Mouse (Mus musculus) cerebellum, adult 2 months (tissue): ENCODE measurements around the gene Ifna2. TPM values are rescaled to one million over a fixed set of nuclear protein-coding genes. Genes with fewer than 3 reads are reported as not detected.
A peak's percentile ranks its signal among the peaks of the same experiment; 100 is the strongest.

Experiments
- DNase-seq, 2 experiments: peaks; one replicate each; pipeline ENCODE4 v3.0.0; 2021
- H3K27ac ChIP-seq: fragments of 200-500 bp; 2 replicates; pipeline ENCODE4 v1.5.1; 2012; ENCODE audit warnings: low read length, control low read depth, inconsistent platforms; ENCODE audit not compliant: insufficient read depth
- H3K27me3 ChIP-seq: fragments of 200-500 bp; 2 replicates; pipeline ENCODE4 v1.6.1; 2012; ENCODE audit warnings: inconsistent platforms, mild to moderate bottlenecking, low read length, moderate library complexity; ENCODE audit not compliant: control insufficient read depth, insufficient read depth
- H3K4me1 ChIP-seq: fragments of 200-500 bp; 2 replicates; pipeline ENCODE4 v1.6.1; 2011; ENCODE audit warnings: low read length; ENCODE audit not compliant: control insufficient read depth, insufficient read depth
- H3K4me3 ChIP-seq: fragments of 200-500 bp; replicated peaks from 2 replicates; pipeline ENCODE3; 2011; ENCODE audit warnings: mild to moderate bottlenecking, low read depth, low read length, control low read depth; ENCODE audit not compliant: insufficient read depth
- CTCF ChIP-seq: fragments of 200-500 bp; IDR thresholded peaks from 2 replicates; pipeline ENCODE4 v1.5.1; 2011; ENCODE audit warnings: low read depth, mild to moderate bottlenecking, control low read depth, low read length, moderate library complexity, borderline replicate concordance; ENCODE audit not compliant: insufficient read depth
- POLR2A ChIP-seq: fragments of 200-500 bp; IDR thresholded peaks from 2 replicates; pipeline ENCODE4 v1.6.1; 2011; ENCODE audit warnings: low read length, control low read depth, borderline replicate concordance; ENCODE audit not compliant: insufficient read depth
- WGBS: fragments of 180-500 bp; shearing (Covaris S2); methylation state at CpG from one replicate; pipeline ENCODE4 v1.1.7; 2018; 5-methylcytosine and 5-hydroxymethylcytosine counted together
- polyA plus RNA-seq: library from polyadenylated mRNA; depleted of rRNA; stranded (reverse); fragments of >200 nt; gene quantifications from 2 replicates; pipeline ENCODE4 v1.2.3, GENCODE M21; 2012

Gene Ifna2
- polyA plus RNA-seq, 1 experiment, result not detected

GRCm38 (mm10) chr4:88707128-88707826 is 23.6 kb upstream of the Ifna2 start:
- WGBS, result 90% methylated on average over 1 of the region's 1 CpGs
- Histone ChIP-seq H3K4me3 (no peak overlapping the region), H3K4me1 (no peaks in the 10 kb centered on the region), H3K27me3 (no peaks in the 10 kb centered on the region), H3K27ac (no peak overlapping the region)
- DNase-seq, result no peak
- no peak for TF ChIP-seq POLR2A
- no peak for TF ChIP-seq CTCF

DNA sequence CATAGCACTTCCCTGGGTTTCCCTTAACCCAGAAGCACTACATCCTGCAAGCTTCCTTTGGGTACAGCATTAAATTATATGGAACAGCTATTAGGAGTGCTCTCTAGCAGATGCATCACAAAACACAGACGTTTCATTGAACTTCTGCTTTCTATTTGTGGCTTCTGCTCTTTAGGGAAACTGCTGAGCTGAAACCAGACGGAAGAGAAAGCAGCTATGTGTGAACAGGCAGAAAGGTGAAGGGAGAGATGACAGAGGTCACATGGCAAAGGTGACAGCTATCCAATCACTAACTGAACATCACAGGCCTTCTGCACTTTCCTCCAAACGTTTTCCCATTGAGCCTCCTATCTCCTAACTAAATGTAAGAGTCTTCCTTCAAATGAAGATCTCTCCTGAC is 22.2 kb upstream of the Ifna2 start:
- Histone ChIP-seq H3K27ac (no peak overlapping the region), H3K4me3 (no peak overlapping the region), H3K27me3 (no peaks in the 10 kb centered on the region), H3K4me1 (no peaks in the 10 kb centered on the region)
- TF ChIP-seq CTCF, result no peak
- TF ChIP-seq POLR2A, result no peak
- no peak for DNase-seq
- 48% methylated on average over 3 of the region's 3 CpGs for WGBS

GRCm38 (mm10) chr4:88699301-88699700 is 15.6 kb upstream of the Ifna2 start:
- Histone ChIP-seq H3K4me1 (no peaks in the 10 kb centered on the region), H3K27ac (no peak overlapping the region), H3K4me3 (no peak overlapping the region), H3K27me3 (no peaks in the 10 kb centered on the region)
- no peak for DNase-seq
- 89% methylated on average over 1 of the region's 1 CpGs for WGBS
- TF ChIP-seq POLR2A, result no peak
- no peak for TF ChIP-seq CTCF

DNA sequence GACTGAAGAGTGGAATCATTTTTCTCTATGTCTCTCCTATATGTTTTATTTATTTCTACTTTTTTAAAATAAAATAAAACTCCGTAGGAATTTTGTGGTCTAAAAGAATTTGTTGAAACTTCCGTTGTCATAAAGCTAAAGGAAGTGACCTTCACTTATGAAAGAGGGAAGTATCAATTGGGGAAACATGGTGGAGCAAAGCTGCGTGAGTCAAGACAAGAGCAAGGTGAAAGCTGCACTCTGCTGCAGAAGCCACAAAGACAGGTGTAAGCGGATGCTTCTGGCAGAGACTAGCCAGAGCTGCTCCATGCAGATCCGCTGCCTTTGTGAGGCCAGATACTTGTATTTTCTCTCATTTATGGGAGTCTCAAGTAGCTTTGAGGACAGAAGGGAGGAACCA is 15.1 kb upstream of the Ifna2 start:
- Histone ChIP-seq H3K4me3 (no peak overlapping the region), H3K4me1 (no peaks in the 10 kb centered on the region), H3K27me3 (no peaks in the 10 kb centered on the region), H3K27ac (no peak overlapping the region)
- TF ChIP-seq CTCF, result no peak
- TF ChIP-seq POLR2A, result no peak
- 89% methylated on average over 5 of the region's 5 CpGs for WGBS
- DNase-seq, result no peak

DNA sequence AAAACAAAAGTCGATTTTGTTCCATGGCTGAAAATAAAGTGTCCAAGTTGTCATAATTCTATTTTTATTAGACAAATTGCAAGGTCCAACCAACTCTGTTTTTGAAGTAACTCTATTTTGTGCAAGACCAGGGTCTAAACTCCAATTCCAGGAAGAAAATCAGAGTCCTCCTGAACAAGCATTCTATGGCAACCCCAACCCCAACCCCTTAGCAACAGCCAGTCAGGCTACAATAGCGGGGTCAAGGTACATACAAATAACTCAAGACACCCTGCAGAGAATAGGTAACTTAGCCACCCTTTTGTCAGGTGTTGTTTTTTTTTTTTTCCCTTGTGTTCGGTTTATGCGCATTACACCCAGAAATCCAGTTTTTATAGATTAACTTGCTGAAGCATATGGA is 14.0 kb upstream of the Ifna2 start:
- no peak overlapping the region for H3K4me3 ChIP-seq
- no peaks in the 10 kb centered on the region for H3K4me1 ChIP-seq
- no peak overlapping the region for H3K27ac ChIP-seq
- no peak for DNase-seq
- no peaks in the 10 kb centered on the region for H3K27me3 ChIP-seq
- no peak for TF ChIP-seq POLR2A
- TF ChIP-seq CTCF, result no peak
- WGBS, result 87% methylated on average over 4 of the region's 4 CpGs

DNA sequence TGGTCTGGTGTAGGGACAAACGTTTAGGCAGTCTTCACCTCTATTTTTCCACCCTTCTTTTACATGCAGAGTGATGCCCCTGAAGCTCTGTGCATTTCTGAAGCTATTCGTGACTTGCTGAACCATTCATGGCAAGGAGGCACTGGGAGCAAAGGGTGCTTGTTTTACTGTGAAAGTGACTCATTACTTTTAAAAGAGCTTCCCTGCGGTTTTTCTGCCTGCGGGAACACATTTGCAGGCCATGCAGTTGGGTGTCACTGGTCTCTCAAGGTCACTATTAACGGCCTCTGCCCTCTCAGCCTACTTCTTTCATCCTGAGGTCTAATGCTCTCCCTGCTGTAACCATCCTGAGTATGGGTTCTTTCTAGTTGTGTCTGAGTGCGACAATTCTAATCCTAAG is 13.4 kb upstream of the Ifna2 start:
- TF ChIP-seq POLR2A, result no peak
- no peak for TF ChIP-seq CTCF
- Histone ChIP-seq H3K4me1 (no peaks in the 10 kb centered on the region), H3K27me3 (no peaks in the 10 kb centered on the region), H3K27ac (no peak overlapping the region), H3K4me3 (no peak overlapping the region)
- WGBS, result 75% methylated on average over 6 of the region's 6 CpGs
- no peak for DNase-seq

DNA sequence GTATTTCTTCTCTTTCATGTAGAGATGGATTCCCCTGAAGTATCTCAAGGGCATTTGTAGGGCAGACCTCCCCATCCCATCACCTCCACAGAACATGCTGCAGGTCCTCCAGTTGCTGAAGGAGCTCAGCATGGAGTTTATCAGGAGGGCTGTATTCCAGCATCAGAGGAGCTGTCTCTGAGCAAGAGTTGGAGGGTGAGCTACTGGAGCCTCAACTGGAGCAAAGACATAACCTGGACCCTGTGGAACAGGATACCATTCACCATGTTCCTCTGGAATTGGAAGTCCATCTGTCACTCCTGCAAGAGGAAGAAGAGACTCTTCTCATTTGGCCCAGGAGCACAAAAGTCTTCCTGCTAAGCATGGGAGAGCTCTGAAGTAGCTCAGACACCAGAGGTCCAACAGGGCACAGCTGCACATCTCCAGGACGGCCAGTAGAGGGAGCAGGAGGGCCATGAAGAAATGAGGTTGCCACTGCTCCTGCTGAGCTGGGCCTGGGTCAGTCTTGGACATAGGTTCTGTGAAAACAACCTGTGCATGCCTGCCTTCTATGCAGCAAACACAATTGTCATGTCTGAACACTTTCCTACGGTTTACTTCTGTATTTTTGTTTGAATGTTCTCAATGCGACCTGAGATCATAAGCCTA is 12.6 kb upstream of the Ifna2 start:
- no peak for TF ChIP-seq POLR2A
- peak; percentile 99 for TF ChIP-seq CTCF
- H3K27ac ChIP-seq, result no peak overlapping the region
- no peaks in the 10 kb centered on the region for H3K27me3 ChIP-seq
- 36% methylated on average over 3 of the region's 3 CpGs for WGBS
- peak; percentile 71 to 73 for DNase-seq
- no peaks in the 10 kb centered on the region for H3K4me1 ChIP-seq
- H3K4me3 ChIP-seq, result no peak overlapping the region

DNA sequence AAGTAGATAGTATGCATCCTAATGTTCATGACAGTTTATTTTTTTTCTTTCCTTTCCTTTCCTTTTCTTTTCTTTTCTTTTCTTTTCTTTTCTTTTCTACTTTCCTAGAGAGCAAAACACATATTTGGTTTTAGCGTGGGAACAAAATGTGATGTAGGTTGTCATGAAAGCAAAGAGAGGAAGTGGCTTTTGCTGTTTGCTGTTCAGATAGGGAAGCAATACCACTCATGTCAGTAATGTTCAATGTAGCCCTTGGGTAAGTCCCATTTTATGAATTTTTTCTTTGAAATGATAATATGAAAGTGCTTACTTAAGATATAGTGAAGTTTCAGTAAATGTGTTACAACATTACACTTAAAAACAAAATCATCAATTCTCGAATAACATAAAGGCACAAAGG is 9.7 kb upstream of the Ifna2 start:
- Histone ChIP-seq H3K27ac (no peak overlapping the region), H3K4me3 (no peak overlapping the region), H3K27me3 (no peaks in the 10 kb centered on the region; the same call in 1 of the 2 replicates), H3K4me1 (no peaks in the 10 kb centered on the region)
- no peak for DNase-seq
- WGBS, result 88% methylated on average over 2 of the region's 2 CpGs
- no peak for TF ChIP-seq CTCF
- no peak for TF ChIP-seq POLR2A
